Mouse (Mus musculus) B cell, adult 67 days (primary cell): ENCODE data around the gene Gm8122. TPM values are rescaled to one million over a fixed set of nuclear protein-coding genes. Genes with fewer than 3 reads are reported as not detected.

Experiments
- total RNA-seq, 2 experiments: library from RNA; stranded (reverse); gene quantifications; 4 replicates each; pipeline ENCODE4 v1.2.4; 2023

Gm8122 gene
- not detected for total RNA-seq

DNA sequence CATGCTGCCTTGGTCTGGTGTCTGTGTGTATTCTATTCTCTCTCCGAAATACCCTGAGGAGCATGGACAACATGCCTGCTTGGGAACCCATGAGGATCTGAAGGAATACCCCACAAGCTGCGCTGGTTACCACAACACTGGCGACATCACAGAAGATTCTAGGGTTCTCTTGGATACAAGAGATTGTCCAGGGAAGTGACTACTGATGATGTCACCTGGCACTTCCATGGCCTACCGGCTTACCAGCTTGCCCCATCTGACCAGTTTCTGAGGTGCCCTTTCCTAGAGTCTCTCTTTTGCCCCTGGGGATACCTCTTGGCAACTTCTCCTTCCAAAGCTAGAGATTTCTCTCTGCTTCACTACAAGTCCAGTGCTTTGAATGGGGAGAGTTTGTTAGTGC, at the start of gene Gm8122:
TSS of gene Gm8122 (minus strand) at position 101 of the 400 bp plus-strand sequence.

DNA sequence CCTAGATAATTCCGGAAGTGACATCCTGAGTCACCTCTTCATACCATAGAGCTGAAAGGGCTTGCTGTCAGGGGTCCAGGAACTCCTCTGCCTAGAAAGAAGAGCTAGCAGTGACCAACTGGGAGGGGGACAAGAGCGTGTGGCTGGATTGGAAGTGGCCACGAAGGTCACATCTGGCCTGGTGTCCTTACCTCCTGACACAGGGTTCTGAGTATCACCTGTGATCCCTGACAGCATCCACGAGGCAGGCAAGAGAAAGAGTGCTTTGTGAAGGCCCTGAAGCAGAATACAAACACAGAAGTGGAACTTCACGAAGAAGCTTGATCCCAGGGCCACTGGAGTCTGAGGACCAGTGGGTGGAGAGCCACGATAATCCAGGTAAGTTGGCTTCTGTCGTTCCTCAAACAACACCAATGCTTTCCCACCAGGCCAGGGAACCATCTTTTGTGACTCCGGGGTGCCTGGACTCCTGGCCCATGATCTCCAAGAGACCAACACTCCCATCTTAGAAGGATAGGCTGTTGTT, 39.9 kb upstream of the Gm8122 start, which contains the start of gene Gm9732:
TSS of gene Gm9732 (plus strand) at position 51 of the 526 bp plus-strand sequence.

DNA sequence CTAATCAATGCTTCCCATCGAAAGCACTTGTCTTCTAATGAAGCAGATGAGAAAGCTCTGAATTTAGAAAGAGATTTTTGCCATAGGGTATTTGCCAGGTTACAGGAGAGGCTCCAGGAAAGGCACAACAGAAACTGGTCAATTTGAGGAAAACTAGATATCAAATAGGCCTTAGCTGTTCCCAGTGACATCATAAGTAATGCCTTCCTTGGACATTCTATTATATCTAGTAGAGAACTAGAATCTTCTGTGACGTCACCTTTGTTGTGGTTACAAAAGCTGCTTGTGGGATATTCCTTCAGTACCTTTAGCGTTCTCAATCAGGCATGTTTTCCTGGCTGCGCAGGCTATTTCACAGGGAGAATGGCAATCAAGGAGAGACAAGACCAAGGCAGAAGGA, 23.2 kb upstream of the Gm8122 start, which contains the start of gene Gm8126:
TSS of gene Gm8126 (plus strand) at position 301 of the 400 bp plus-strand sequence.

Other genes starting within 250 kb of the Gm8122 start
- gene Gm8082, start 241.7 kb downstream of the Gm8122 start, total RNA-seq = not detected
- not detected for gene Gm10376, start 219.7 kb downstream of the Gm8122 start, total RNA-seq
- not detected for gene Gm8094, start 158.7 kb downstream of the Gm8122 start, total RNA-seq
- not detected for gene Gm8104, start 134.7 kb downstream of the Gm8122 start, total RNA-seq
- not detected for gene Gm7233, start 55.4 kb downstream of the Gm8122 start, total RNA-seq
- not detected for gene Gm8126, start 23.3 kb upstream of the Gm8122 start, total RNA-seq
- gene Gm9732, start 39.7 kb upstream of the Gm8122 start, total RNA-seq = not detected
- gene Gm8127, start 58.5 kb upstream of the Gm8122 start, total RNA-seq = not detected
- gene 1700001F09Rik, start 112.5 kb upstream of the Gm8122 start, total RNA-seq = not detected
- not detected for gene Gm8138, start 181.0 kb upstream of the Gm8122 start, total RNA-seq